Mouse (Mus musculus) G1E (cell line): ENCODE results near the gene Gtf2h4. TPM values are rescaled to one million over a fixed set of nuclear protein-coding genes. Genes with fewer than 3 reads are reported as not detected.

ENCODE experiments used
- ATAC-seq: 2 replicates; pipeline ENCODE4 v1.8.0; 2016; ENCODE audit warnings: mild to moderate bottlenecking; ENCODE audit not compliant: insufficient number of reproducible peaks, poor library complexity, low FRiP score, severe bottlenecking; ENCODE audit errors: extremely low read depth
- DNase-seq: peaks from one replicate; pipeline ENCODE4 v3.0.0; 2012; ENCODE audit warnings: low spot score
- H3K27me3 ChIP-seq: 2 replicates; pipeline ENCODE4 v1.6.1; 2012; ENCODE audit warnings: mild to moderate bottlenecking, low read length, inconsistent platforms; ENCODE audit not compliant: insufficient read depth
- H3K36me3 ChIP-seq: replicated peaks from 2 replicates; pipeline ENCODE3; 2012; ENCODE audit warnings: mild to moderate bottlenecking, inconsistent platforms
- H3K4me1 ChIP-seq: 2 replicates; pipeline ENCODE4 v1.6.1; 2012; ENCODE audit warnings: low read depth, low read length, inconsistent platforms, mixed read lengths; ENCODE audit not compliant: insufficient read depth
- H3K4me3 ChIP-seq: 2 replicates; pipeline ENCODE4 v1.5.1; 2012; ENCODE audit warnings: low read depth, mild to moderate bottlenecking, inconsistent platforms, low read length, moderate library complexity, mixed read lengths
- H3K9me3 ChIP-seq: replicated peaks from 2 replicates; pipeline ENCODE4 v1.6.1; 2012; ENCODE audit warnings: inconsistent platforms
- CTCF ChIP-seq: IDR thresholded peaks from 2 replicates; pipeline ENCODE4 v1.5.1; 2012; ENCODE audit warnings: low read depth, low read length, inconsistent platforms, mixed read lengths
- GATA1 ChIP-seq: IDR thresholded peaks from 2 replicates; pipeline ENCODE4 v1.6.1; 2012; ENCODE audit warnings: borderline replicate concordance, low read length, inconsistent platforms, mixed read lengths
- GATA2 ChIP-seq: IDR thresholded peaks from 2 replicates; pipeline ENCODE4 v1.6.1; 2012; ENCODE audit warnings: low read depth, low read length, inconsistent platforms, borderline replicate concordance
- POLR2AphosphoS5 ChIP-seq: IDR thresholded peaks from 2 replicates; pipeline ENCODE4 v1.6.1; 2012; ENCODE audit warnings: low read depth, low read length, inconsistent platforms; ENCODE audit not compliant: insufficient replicate concordance
- TAL1 ChIP-seq: conservative IDR thresholded peaks from 2 replicates; pipeline ENCODE4 v1.6.1; 2012; ENCODE audit warnings: low read depth, low read length, inconsistent platforms, mixed read lengths
- polyA plus RNA-seq: library from polyadenylated mRNA; stranded (reverse); fragments of >175 nt; gene quantifications from 2 replicates; pipeline ENCODE4 v1.2.3, GENCODE M21; 2012
- total RNA-seq, 2 experiments: library from RNA; stranded (forward) in 1 of 2; stranded (reverse) in 1 of 2; fragments of 200-1000 nt in 1 of 2; fragments of >200 nt in 1 of 2; fragmentation: Nextera tagmentation in 1 of 2; gene quantifications; 2 replicates each; pipeline ENCODE4 v1.2.3; 2014 to 2017

The Gtf2h4 gene
- total and polyA plus RNA-seq, 3 experiments: 22.7 to 33.4 (median 27.1) TPM

DNA sequence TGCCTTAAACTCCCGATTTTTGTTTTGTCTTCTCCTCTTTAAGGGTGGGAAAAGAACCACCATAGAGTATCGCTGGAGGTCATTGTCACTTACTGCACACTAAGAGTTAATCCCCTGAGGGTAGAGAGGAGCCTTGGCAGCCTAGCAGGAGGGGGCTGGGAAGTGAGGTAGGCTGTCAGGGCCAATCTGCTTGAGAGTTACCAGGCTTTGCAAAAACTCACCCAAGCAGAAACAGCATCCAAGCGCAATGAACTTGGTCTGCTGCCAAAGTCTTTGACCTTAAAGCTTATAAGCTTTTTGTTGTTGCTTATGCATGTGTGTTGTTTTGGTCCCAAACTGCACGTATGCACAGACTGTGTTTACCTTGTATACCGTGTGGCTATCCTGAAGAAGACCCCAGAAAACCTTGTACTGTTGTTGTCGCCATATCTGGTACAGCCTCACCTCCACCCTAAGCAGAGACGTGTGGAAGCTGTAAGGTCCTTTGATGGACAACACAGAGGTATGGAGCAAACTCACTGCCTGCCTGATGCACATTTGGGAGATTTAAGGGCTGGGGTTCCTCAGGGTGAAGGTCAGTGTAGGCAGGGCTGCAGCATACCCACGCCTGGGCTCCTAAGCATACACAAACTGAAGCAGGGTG is 37.3 kb upstream of the Gtf2h4 start:
- TF ChIP-seq GATA1 (no peak), CTCF (no peak), POLR2AphosphoS5 (no peak), TAL1 (no peak), GATA2 (no peak)
- no peak for DNase-seq
- H3K9me3 ChIP-seq: no peaks in the 10 kb centered on the region
- H3K36me3 ChIP-seq: no peaks in the 10 kb centered on the region
- no peaks in the 10 kb centered on the region for H3K4me1 ChIP-seq
- no peak for ATAC-seq
- H3K27me3 ChIP-seq: peaks cover 29% of the 10 kb centered on the region
- H3K4me3 ChIP-seq: no peak overlapping the region

DNA sequence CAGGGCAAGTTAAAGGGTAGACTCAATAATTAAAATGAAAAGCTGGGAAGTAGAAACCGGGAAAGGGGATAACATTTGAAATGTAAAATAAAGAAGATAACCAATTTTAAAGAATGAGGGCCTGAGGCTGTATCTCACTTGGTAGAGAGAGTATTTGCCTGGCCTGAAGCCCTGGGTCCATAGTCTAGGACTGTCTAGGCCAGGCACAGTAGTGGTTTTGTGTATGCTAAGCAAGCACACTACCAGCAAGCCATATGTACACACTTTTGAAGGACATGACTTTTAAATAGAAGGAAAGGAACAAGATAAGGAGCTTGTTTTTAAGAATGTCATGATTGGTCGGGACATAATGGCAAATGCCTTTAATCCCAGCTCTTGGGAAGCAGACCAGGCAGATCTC is 35.1 kb upstream of the Gtf2h4 start:
- Histone ChIP-seq H3K27me3 (peaks cover 40% of the 10 kb centered on the region), H3K4me1 (peaks cover 12% of the 10 kb centered on the region), H3K36me3 (no peaks in the 10 kb centered on the region), H3K4me3 (no peak overlapping the region), H3K9me3 (no peaks in the 10 kb centered on the region)
- DNase-seq (no peak), ATAC-seq (no peak)
- TF ChIP-seq CTCF (no peak), TAL1 (no peak), POLR2AphosphoS5 (no peak), GATA2 (no peak), GATA1 (no peak)

DNA sequence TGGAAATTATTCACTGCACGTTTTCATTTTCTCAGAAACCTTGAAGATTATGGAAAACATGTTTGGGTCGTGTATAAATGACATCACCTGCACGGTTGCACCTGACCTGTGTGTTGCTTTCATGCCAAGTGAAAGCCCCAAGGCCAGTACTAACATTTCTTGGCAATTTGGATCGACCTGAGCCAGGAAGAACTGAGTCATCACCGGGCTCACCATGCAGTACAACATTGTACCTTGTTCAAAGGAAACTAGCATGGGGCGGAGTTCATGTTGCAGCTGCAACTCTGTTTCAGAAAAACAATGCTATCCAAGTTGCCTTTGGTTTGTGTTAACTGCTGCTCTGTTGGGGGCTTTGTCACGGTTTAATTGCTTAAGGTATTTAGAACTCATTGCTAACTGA is 34.4 kb upstream of the Gtf2h4 start:
- ATAC-seq: no peak

DNA sequence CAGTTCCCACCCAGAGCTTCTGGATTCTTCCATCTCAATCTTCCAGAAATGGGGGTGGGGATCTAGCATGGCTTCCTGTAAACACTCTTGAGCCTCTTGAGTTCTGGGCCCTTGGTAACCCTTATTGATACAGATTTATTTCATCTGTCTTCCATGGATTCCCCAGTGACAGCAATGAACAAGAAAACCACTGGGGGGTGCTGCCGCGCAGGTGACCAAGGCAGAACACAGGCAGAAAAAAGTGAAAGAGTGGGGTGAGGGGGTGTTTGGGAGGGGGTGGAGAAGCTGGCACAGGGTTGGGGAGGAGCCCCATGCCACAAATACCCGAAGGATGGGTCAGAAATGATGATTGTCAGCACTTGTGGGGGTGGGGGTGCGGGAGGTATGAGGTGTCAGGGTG is 32.3 kb upstream of the Gtf2h4 start:
- no peaks in the 10 kb centered on the region for H3K36me3 ChIP-seq
- no peak overlapping the region for H3K4me3 ChIP-seq
- H3K4me1 ChIP-seq: peaks cover 13% of the 10 kb centered on the region
- no peak for ATAC-seq
- peak; percentile 61 for DNase-seq
- H3K9me3 ChIP-seq: no peaks in the 10 kb centered on the region
- TF ChIP-seq CTCF (peak; percentile 16; the same call in 1 of the 2 replicates), POLR2AphosphoS5 (no peak)
- peaks cover 46% of the 10 kb centered on the region for H3K27me3 ChIP-seq

More for the DNA sequence above, 34.4 kb upstream of the Gtf2h4 start:
- no peak overlapping the region for H3K4me3 ChIP-seq
- TF ChIP-seq TAL1 (no peak), CTCF (no peak), POLR2AphosphoS5 (no peak), GATA2 (no peak)
- no peak for DNase-seq
- peaks cover 41% of the 10 kb centered on the region for H3K27me3 ChIP-seq
- peaks cover 12% of the 10 kb centered on the region for H3K4me1 ChIP-seq
- no peaks in the 10 kb centered on the region for H3K36me3 ChIP-seq
- H3K9me3 ChIP-seq: no peaks in the 10 kb centered on the region

DNA sequence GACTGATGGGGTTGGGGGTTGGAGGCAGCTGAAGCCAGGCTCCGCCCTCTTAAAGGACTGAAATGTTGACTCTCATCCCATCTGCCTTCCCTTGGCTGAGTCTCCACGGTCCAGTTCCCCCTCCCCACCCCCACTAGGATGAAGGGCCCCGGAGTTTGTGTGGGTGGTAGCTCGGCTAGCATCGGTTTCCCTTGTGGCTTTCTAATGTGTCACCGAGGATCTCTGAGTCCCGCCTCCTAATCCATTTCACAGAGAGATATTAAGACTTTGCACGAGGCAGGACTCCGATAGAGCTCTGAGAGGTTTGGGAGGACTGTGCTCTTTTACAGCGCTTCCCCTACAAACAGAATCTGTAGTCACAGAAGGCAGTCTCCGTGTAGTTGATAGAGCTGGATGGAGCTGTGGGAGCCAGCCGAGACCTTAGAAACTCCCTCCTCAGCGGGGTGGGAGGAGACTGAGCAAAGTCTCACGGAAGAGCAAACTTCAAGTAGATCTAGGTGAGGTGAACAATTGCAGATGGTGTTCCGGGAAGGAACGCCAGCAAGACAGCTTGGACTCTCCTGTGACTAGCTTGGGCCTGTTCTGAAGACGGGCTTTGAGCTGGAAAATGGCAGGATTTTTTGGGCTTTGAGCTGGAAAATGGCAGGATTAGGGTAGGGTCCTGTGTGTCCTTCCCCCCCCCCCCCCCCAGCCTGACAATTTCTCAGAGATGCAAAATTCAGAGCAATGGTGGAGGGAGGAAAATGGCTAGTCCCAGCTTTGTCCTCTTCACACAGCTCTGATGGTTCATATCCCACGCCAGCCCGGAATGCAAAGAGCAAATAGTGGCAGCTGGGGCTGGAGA is 31.3 kb upstream of the Gtf2h4 start, which contains the start of gene Ddr1:
Gene Ddr1 (minus strand): TSS at position 1 of the 844 bp plus-strand sequence.
- Histone ChIP-seq H3K4me3 (no peak within 1 kb of the TSS), H3K4me1 (peaks cover 21% of the 10 kb centered on the region), H3K36me3 (no peaks in the 10 kb centered on the region), H3K27me3 (peaks cover 52% of the 10 kb centered on the region), H3K9me3 (no peaks in the 10 kb centered on the region)
- no peak for DNase-seq
- no peak for ATAC-seq
- no peak for TF ChIP-seq POLR2AphosphoS5
- TF ChIP-seq GATA1: no peak
- TF ChIP-seq GATA2: no peak
- no peak for TF ChIP-seq CTCF
- no peak for TF ChIP-seq TAL1

DNA sequence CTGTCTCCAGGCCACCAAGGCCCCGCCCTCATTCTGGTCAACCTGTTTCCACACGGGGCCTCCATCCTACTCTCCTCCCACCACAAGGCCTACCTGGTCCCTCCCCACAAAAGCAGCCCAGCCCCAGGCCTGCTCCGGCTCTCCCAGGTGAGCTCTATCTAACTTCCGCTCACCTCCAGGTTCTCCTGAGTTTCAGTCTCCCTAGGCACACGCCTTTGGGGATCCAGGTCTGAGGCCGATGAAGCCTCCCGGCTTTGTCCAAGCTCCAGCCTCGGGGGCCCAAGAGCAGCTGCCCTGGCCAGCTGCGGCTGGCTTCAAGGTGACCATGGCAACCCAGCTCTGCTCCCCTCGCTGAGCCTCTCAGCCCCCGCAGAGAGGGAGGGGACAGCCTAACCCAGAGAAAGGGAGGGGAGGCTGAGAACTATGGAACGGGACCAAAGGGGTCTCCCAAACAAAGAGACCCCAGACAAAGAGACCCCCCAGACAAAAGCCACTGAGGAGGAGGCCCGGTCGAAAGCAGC is 30.3 kb upstream of the Gtf2h4 start:
- ATAC-seq (no peak), DNase-seq (no peak)
- Histone ChIP-seq H3K27me3 (peaks cover 60% of the 10 kb centered on the region), H3K4me3 (no peak overlapping the region), H3K9me3 (no peaks in the 10 kb centered on the region), H3K4me1 (peaks cover 23% of the 10 kb centered on the region), H3K36me3 (no peaks in the 10 kb centered on the region)
- TF ChIP-seq GATA2: no peak
- TF ChIP-seq POLR2AphosphoS5: no peak
- TF ChIP-seq CTCF: no peak
- no peak for TF ChIP-seq TAL1
- no peak for TF ChIP-seq GATA1
